9 mouse cellular contexts compared by ENCODE assay signal in genomic region chr15:82040650-82041049, GRCm38 (mm10). TPM values are rescaled to one million over a fixed set of nuclear protein-coding genes. Genes with fewer than 3 reads are reported as not detected.
DNase-seq lines count a peak whose midpoint lies in the region; ATAC-seq and TF ChIP-seq lines count a peak whose summit lies in the region.
"Had no signal": no experiment of that assay in that cellular context is flagged by ENCODE, and none has a peak within 500 bp of the region (broad histone marks: within the 10 kb centered on the region; RNA-seq: fewer than 3 reads in every experiment).

No protein-coding gene starts in this region.

- H3K36me3 ChIP-seq in heart, embryonic 11.5 days (ENCODE audit: control insufficient read depth, insufficient read depth, low read length) = peaks cover 17% of the 10 kb centered on the region
- peaks cover 25% of the 10 kb centered on the region; the same call in 1 of the 2 replicates for H3K36me3 ChIP-seq in kidney, postnatal 0 days (ENCODE audit: insufficient read depth, low read length)

- H3K4me3 ChIP-seq in heart, embryonic 11.5 days (ENCODE audit: low read depth, low read length) = no peak overlapping the region
- no peak overlapping the region for H3K4me3 ChIP-seq in kidney, postnatal 0 days (replicated peaks; ENCODE audit: low read depth, low read length)
- H3K4me3 ChIP-seq: limb, embryonic 15.5 days had no signal

- DNase-seq in heart, adult 18-20 months = peak; percentile 30 to 37
- DNase-seq in 416B (ENCODE audit: low read depth) = peak; percentile 81
- DNase-seq in Muller cell, postnatal 12 days (ENCODE audit: inconsistent ontology term) = peak; percentile 25
- peak; percentile 78 for DNase-seq in embryo, embryonic 10.5 days (ENCODE audit: low spot score)
- DNase-seq in kidney, postnatal 0 days (ENCODE audit: low spot score) = peak; percentile 74
- peak; percentile 45 to 52 for DNase-seq in lung, postnatal 4 days
- peak; percentile 84 for DNase-seq in thymus, postnatal 0 days (ENCODE audit: low spot score)

- H3K4me2 ChIP-seq in heart, embryonic 11.5 days = no peak overlapping the region
- no peak overlapping the region for H3K4me2 ChIP-seq in kidney, postnatal 0 days (ENCODE audit: low read length)
- H3K4me2 ChIP-seq: limb, embryonic 15.5 days had no signal

- H3K9me3 ChIP-seq in heart, embryonic 11.5 days (replicated peaks; ENCODE audit: control insufficient read depth, low read length) = no peaks in the 10 kb centered on the region
- no peaks in the 10 kb centered on the region for H3K9me3 ChIP-seq in kidney, postnatal 0 days (replicated peaks; ENCODE audit: low read length)
- H3K9me3 ChIP-seq: limb, embryonic 15.5 days had no signal

- 97% methylated on average over 1 of the region's 1 CpGs for WGBS in heart, embryonic 11.5 days (ENCODE audit: insufficient replicate concordance)
- WGBS in kidney, postnatal 0 days = 94% methylated on average over 1 of the region's 1 CpGs

- no peak for ATAC-seq in heart, embryonic 11.5 days (replicated peaks; ENCODE audit: insufficient number of reproducible peaks, low FRiP score, low TSS enrichment)
- ATAC-seq in kidney, postnatal 0 days (replicated peaks; ENCODE audit: low FRiP score, low read depth) = no peak

- no peak overlapping the region for H3K27ac ChIP-seq in heart, embryonic 11.5 days (ENCODE audit: low read depth, low read length)
- H3K27ac ChIP-seq in kidney, postnatal 0 days = no peak overlapping the region
- H3K27ac ChIP-seq: limb, embryonic 15.5 days had no signal

- TF ChIP-seq CTCF in kidney, postnatal 0 days (IDR thresholded peaks at IDR 0.05; ENCODE audit: low read depth) = peak; percentile 85

- peaks cover 3% of the 10 kb centered on the region; the same call in 1 of the 2 replicates for H3K4me1 ChIP-seq in heart, embryonic 11.5 days (ENCODE audit: control insufficient read depth, insufficient read depth, low read length)
- 0 out of 2 replicates have a peak, but pooled peaks cover under 1% of the 10 kb centered on the region for H3K4me1 ChIP-seq in kidney, postnatal 0 days (replicated peaks; ENCODE audit: insufficient read depth, low read length)

- no peak overlapping the region for H3K9ac ChIP-seq in heart, embryonic 11.5 days (ENCODE audit: low read depth, low read length)
- no peak overlapping the region for H3K9ac ChIP-seq in kidney, postnatal 0 days (ENCODE audit: low read depth, low read length)
- H3K9ac ChIP-seq: limb, embryonic 15.5 days had no signal

- no peaks in the 10 kb centered on the region for H3K27me3 ChIP-seq in heart, embryonic 11.5 days (ENCODE audit: control insufficient read depth, insufficient read depth, low read length)
- H3K27me3 ChIP-seq in kidney, postnatal 0 days (ENCODE audit: insufficient read depth, low read length) = no peaks in the 10 kb centered on the region
- H3K27me3 ChIP-seq: limb, embryonic 15.5 days had no signal

RNA-seq across cellular contexts. Expression of gene Snu13, which starts 6.7 kb away (rescaled TPM):
- 10 to 100 TPM; 47.3 to 53.5 TPM for total RNA-seq in heart, adult 18-20 months (2021)
- polyA plus RNA-seq in heart, embryonic 11.5 days (2014; fragmentation: Nextera tagmentation; extraction: Ambion mirVana) = 193 and 203 TPM in 2 replicates
- 215 and 225 TPM in 2 replicates for polyA plus RNA-seq in kidney, postnatal 0 days (2015; fragmentation: Nextera tagmentation; extraction: Ambion mirVana)
- 387 and 431 TPM in 2 replicates for polyA plus RNA-seq in thymus, postnatal 0 days (2015; fragmentation: Nextera tagmentation; extraction: Ambion mirVana)

RNA-seq across cellular contexts. Expression of gene Desi1, which starts 7.0 kb away (rescaled TPM):
- total RNA-seq in heart, adult 18-20 months (2021) = 10 to 100 TPM; 25.1 to 29.0 TPM
- 23.8 TPM in 2 replicates for polyA plus RNA-seq in heart, embryonic 11.5 days (2014; fragmentation: Nextera tagmentation; extraction: Ambion mirVana)
- polyA plus RNA-seq in kidney, postnatal 0 days (2015; fragmentation: Nextera tagmentation; extraction: Ambion mirVana) = 21.1 and 23.3 TPM in 2 replicates
- polyA plus RNA-seq in thymus, postnatal 0 days (2015; fragmentation: Nextera tagmentation; extraction: Ambion mirVana) = 160 and 169 TPM in 2 replicates

RNA-seq across cellular contexts. Expression of gene 4930407I10Rik, which starts 18.3 kb away (rescaled TPM):
- total RNA-seq in heart, adult 18-20 months (2021) = not detected
- not detected in 2 replicates for polyA plus RNA-seq in heart, embryonic 11.5 days (2014; fragmentation: Nextera tagmentation; extraction: Ambion mirVana)
- not detected in 2 replicates for polyA plus RNA-seq in kidney, postnatal 0 days (2015; fragmentation: Nextera tagmentation; extraction: Ambion mirVana)
- 0.04 TPM in 1 of 2 replicates, not detected in the other for polyA plus RNA-seq in thymus, postnatal 0 days (2015; fragmentation: Nextera tagmentation; extraction: Ambion mirVana)
- polyA plus RNA-seq: limb, embryonic 15.5 days had no signal

RNA-seq across cellular contexts. Expression of gene Mei1, which starts 29.1 kb away (rescaled TPM):
- not detected for total RNA-seq in heart, adult 18-20 months (2021)
- polyA plus RNA-seq in heart, embryonic 11.5 days (2014; fragmentation: Nextera tagmentation; extraction: Ambion mirVana) = not detected in 2 replicates
- 0.09 TPM in 1 of 2 replicates, not detected in the other for polyA plus RNA-seq in kidney, postnatal 0 days (2015; fragmentation: Nextera tagmentation; extraction: Ambion mirVana)
- 0.04 TPM in 1 of 2 replicates, not detected in the other for polyA plus RNA-seq in thymus, postnatal 0 days (2015; fragmentation: Nextera tagmentation; extraction: Ambion mirVana)

RNA-seq across cellular contexts. Expression of gene Xrcc6, which starts 53.0 kb away (rescaled TPM):
- total RNA-seq in heart, adult 18-20 months (2021) = 10 to 100 TPM; 24.6 to 25.3 TPM
- 80.9 and 81.0 TPM in 2 replicates for polyA plus RNA-seq in heart, embryonic 11.5 days (2014; fragmentation: Nextera tagmentation; extraction: Ambion mirVana)
- polyA plus RNA-seq in kidney, postnatal 0 days (2015; fragmentation: Nextera tagmentation; extraction: Ambion mirVana) = 45.2 and 53.6 TPM in 2 replicates
- polyA plus RNA-seq in thymus, postnatal 0 days (2015; fragmentation: Nextera tagmentation; extraction: Ambion mirVana) = 441 and 472 TPM in 2 replicates

Comparison
In these comparisons a context has a peak if more than half of its experiments do, and no peak if none do; other contexts are left out.
1. DNase-seq: peak in every context shown above with its lines; median percentile 84 in thymus, postnatal 0 days; 81 in 416B; 78 in embryo, embryonic 10.5 days; 74 in kidney, postnatal 0 days; 48 in lung, postnatal 4 days; 34 in heart, adult 18-20 months; 25 in Muller cell, postnatal 12 days.